Mouse (Mus musculus) erythroblast, embryonic 14.5 days (primary cell): ENCODE results near the gene Cryzl1.

Source experiments
- GATA1 ChIP-seq: IDR thresholded peaks from 2 replicates; pipeline ENCODE4 v1.6.1; 2012; ENCODE audit warnings: low read length, inconsistent platforms, mixed read lengths
- TAL1 ChIP-seq: IDR thresholded peaks from 3 replicates; pipeline ENCODE4 v1.6.1; 2012; ENCODE audit warnings: low read length, inconsistent platforms, mixed read lengths

GRCm38 (mm10) chr16:91716927-91717349 lies 11.8 kb downstream of the Cryzl1 start:
- TF ChIP-seq TAL1 (peak; percentile 97), GATA1 (peak; percentile 93)
